Mouse (Mus musculus) brain, embryonic 14.5 days (tissue): Measurements from ENCODE around the gene Fut9.
A peak's percentile ranks its signal among the peaks of the same experiment; 100 is the strongest.

Experiments used
- CTCF ChIP-seq: fragments of 200-500 bp; IDR thresholded peaks from 2 replicates; pipeline ENCODE4 v1.5.1; 2012; ENCODE audit warnings: inconsistent platforms, mild to moderate bottlenecking, moderate library complexity, borderline replicate concordance; ENCODE audit not compliant: insufficient read depth, insufficient read length; ENCODE audit errors: extremely low read depth
- POLR2A ChIP-seq: fragments of 200-500 bp; IDR thresholded peaks from 2 replicates; pipeline ENCODE4 v1.6.1; 2012; ENCODE audit warnings: mild to moderate bottlenecking, inconsistent platforms, borderline replicate concordance; ENCODE audit not compliant: poor library complexity, insufficient read depth, insufficient read length, severe bottlenecking; ENCODE audit errors: extremely low read depth

DNA sequence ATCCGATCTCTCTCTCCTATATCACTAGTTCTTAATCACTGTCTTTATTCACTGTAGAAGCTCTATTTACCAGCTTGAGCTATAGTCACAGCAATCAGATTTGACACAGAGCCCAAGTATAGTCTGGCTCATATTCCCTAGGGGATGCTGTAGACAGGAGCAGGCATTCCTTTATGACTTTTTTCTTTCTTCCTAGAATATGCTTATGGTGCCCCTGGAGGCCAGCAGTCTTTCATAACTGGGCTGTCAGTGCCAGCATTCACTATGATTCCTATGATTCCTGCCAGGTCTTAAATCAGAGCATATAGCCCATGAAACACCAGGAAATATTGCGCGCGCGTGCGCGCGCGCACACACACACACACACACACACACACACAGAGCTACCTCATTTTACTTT, 172.6 kb downstream of the Fut9 start:
- 0 out of 2 replicates have a peak, but pooled peaks have one; percentile 2 for TF ChIP-seq CTCF
- TF ChIP-seq POLR2A, result no peak
